Mouse (Mus musculus) kidney, postnatal 25 days (tissue): ENCODE data around the gene B3gat2.

ENCODE experiments used
- DNase-seq, 2 experiments: peaks; one replicate each; pipeline ENCODE4 v3.0.0; 2021; ENCODE audit warnings: mixed read lengths in 2 of 2

The B3gat2 gene

DNA sequence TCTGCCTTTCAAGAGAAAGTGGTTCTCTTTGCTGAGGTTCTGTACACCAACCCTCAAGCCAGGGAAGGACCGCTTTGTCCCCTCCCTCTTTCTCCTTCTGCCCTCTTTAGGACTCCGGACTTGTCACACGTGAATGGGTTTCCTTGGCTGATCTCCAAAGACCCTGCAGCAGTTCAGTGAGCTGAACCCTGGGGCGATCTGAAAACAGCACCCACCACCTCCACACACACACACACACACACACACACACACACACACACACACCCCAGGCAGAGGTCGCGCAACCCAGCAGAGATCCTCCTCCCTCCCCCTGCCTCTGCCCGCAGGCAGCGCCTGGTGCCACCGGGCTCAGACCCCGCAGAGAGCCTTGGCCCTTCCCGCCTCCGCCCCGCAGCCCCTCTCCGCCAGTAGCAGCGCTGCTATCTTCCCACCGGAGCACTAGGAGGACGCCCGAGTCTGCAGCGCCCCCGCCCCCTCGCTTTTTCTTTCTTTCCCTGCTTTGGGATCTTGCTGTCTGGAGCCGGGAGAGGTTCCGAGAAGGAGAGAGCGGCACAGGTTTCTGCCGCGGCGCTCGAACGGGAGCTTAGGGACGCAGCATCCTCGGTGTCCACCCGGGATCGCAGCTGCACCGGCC, at the start of gene B3gat2:
Gene B3gat2, plus strand, starts transcription at position 252 of the 634 bp plus-strand sequence.
- peak; percentile 88 to 94 for DNase-seq

DNA sequence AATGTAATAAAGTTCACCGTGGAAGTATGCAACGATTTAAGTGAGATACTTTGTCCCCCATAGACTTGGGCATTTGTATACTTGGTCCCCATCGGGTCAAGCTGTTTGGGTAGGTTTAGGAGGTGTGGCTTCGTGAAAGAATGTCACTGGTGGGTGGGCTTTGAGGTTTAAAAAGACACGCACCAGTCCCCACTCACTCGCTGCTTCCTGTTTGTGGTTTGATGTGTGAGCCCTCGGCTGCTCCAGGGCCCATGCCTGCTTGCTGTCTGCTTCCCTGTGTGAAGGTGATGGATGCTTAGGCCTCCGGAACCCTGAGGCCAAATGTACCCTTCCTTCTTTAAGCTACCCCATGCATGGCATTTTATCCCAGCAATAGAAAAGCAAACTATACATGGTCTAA, 41.2 kb upstream of the B3gat2 start:
- no peak for DNase-seq

- no peak for DNase-seq
Measured at GRCm38 (mm10) chr1:23721036-23721435, 40.5 kb upstream of the B3gat2 start.

DNA sequence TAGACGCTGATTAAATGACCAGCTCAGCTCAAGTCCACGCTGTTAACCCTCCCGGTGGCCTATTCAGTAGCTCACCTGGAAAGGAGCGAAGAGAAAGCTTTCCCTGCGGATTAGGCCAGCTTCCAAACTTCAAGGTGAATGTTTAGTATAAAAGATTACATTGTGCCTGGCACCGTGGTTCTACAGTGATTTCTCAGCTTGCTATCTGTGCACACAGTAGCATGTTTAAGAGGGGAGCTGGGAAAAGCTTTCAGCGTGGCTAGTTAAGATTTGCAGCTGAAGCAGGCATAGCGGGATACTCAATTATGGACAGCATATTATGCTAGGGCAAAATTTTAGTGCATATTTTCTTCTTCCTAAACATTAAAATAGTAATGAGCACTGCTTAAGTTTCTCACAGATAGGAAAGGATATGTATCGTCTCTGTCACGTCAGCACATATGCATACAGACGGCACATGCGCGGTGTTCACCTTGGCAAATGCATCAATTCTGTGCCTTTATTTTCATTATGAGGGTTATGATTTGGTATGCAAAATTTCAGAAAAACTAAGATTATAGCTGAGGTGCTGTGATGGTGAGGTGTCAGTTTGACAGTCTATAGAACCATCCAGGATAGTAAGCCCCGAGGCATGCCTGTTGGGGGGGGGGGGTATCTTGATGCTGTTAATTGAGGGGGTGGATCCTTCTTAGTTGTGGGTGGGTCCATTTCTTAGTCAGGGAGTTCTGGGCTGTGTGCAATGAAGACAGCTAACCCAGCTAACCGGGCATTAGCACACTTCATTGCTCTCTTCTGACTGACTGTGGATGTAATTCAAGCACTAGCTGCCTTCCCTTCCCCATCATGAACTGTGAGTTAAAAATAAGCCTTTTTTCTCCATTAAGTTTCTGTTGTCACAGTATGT, 38.8 kb upstream of the B3gat2 start:
- no peak for DNase-seq

DNA sequence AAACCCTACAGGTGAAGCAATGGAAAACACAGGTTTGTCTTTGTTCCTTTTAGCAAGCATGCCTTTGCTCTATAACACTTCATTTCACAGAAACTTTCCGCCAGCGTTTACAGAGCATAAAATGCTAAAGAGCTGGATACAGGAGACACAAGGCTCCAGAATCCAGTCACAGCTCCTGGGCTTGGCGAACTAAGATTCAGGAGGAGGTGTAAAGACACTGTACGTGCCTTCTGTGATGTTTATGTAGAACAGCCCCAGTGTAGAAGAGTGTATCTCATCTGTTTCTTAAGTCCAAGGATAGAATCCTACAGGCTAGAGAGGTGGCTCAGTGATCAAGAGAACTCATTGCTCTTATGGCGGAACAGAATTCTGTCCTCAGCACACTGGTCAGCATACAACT, 30.2 kb upstream of the B3gat2 start:
- no peak for DNase-seq

GRCm38 (mm10) chr1:23750864-23751532, 10.6 kb upstream of the B3gat2 start:
- no peak for DNase-seq

DNA sequence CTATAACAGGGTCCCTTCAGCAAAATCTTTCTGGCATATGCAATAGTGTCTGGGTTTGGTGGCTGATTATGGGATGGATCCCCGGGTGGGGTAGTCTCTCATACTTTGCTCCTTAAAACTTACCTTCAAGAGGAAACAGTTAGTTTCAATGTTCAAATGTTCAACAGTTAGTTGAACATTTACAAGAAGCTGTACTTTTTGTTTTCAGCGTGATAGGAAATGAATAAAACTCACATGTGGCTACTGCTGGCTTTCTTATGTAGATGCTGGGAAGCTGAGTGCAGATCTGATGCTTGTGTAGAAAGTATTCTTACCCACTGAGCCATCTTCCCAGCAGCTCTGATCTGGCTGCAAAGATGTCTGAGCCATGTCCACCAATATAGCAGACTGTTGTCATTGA, 8.5 kb upstream of the B3gat2 start:
- DNase-seq = no peak

GRCm38 (mm10) chr1:23753591-23753990, 8.0 kb upstream of the B3gat2 start:
- peak in 1 of 2 experiments; percentile 30 for DNase-seq

DNA sequence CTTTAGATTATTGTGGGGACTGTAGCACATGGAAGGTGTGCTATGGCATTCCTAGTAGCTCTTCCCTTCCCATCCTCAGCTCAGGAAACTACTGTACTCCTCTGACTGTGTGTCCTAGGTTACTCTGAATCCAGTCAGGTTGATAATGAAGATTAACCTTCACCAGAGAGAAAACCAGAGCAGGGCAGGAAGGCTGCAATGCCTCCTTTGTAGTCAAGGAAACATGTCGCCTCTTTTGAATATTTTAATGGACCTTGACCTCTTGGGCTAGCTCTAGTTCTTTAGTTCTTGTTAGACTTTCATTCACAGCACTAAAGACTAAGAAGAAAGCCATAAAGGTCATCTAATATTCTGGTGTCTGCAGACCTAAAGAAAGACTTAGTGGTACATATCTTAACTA, 7.2 kb upstream of the B3gat2 start:
- peak in 1 of 2 experiments; percentile 56 for DNase-seq

GRCm38 (mm10) chr1:23754967-23755366, 6.6 kb upstream of the B3gat2 start:
- DNase-seq = peak; percentile 56 to 68

DNA sequence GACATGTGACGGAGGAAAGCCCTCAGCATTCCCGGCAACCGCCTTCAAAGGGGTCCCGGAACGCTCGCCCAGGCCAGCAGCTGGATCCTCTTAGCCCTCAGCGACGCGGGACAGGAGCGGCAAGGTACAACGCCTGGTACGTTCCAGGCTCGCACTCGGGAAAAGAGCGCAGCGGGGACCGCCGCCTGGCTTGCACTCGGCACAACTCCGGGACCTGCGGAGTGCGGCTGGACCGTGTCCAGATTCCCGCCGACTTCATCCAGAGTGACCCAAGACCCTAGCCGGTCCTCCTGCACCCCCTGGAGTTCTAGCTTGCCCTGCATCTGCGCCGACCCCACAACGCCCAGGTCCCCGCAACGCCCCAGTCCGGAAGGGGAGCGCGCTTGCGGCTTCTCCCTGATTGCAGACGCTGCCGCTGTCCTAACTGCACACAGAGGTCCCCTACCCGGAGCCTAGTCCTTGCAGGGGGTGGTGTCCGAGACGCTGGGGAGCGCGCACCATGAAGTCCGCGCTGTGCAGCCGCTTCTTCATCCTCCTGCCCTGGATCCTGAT, 659 bp downstream of the B3gat2 start:
- peak; percentile 61 to 74 for DNase-seq

DNA sequence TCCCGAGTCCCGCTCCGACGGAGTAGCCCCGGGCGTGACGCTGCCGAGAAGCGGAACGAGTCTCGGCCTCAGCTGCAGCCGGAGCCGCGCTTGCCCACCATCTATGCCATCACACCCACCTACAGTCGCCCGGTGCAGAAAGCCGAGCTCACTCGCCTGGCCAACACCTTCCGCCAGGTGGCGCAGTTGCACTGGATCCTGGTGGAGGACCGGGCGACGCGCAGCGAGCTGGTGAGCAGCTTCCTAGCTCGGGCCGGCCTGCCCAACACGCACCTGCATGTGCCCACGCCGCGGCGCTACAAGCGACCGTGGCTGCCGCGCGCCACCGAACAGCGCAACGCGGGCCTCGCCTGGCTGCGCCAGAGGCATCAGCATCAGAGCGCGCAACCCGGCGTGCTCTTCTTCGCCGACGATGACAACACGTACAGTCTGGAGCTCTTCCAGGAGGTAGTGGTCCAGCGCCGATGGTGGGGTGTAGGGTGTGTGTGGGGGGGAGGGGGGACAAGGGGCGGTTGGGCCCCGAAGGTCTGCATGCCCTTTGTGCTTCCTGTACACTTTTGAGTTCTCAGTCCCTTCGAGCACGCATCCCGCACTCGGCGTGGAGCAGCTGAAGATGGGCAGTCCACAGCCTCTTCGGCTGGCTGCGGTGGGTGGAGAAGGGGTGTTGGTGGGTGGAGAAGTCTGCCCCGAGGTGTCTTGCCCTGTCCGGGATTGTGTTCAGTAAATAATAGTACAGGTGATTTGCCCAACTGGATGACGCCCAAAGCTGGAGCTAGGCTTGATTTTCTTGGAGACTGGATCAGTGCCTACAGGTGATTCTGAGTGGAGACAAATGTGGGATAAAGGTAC, 1.5 kb downstream of the B3gat2 start:
- peak; percentile 94 to 95 for DNase-seq

- DNase-seq = peak; percentile 70
Measured at GRCm38 (mm10) chr1:23763726-23764125, 2.2 kb downstream of the B3gat2 start.

- DNase-seq = no peak
Measured at GRCm38 (mm10) chr1:23764710-23765109, 3.2 kb downstream of the B3gat2 start.

GRCm38 (mm10) chr1:23773039-23773438, 11.5 kb downstream of the B3gat2 start:
- no peak for DNase-seq

DNA sequence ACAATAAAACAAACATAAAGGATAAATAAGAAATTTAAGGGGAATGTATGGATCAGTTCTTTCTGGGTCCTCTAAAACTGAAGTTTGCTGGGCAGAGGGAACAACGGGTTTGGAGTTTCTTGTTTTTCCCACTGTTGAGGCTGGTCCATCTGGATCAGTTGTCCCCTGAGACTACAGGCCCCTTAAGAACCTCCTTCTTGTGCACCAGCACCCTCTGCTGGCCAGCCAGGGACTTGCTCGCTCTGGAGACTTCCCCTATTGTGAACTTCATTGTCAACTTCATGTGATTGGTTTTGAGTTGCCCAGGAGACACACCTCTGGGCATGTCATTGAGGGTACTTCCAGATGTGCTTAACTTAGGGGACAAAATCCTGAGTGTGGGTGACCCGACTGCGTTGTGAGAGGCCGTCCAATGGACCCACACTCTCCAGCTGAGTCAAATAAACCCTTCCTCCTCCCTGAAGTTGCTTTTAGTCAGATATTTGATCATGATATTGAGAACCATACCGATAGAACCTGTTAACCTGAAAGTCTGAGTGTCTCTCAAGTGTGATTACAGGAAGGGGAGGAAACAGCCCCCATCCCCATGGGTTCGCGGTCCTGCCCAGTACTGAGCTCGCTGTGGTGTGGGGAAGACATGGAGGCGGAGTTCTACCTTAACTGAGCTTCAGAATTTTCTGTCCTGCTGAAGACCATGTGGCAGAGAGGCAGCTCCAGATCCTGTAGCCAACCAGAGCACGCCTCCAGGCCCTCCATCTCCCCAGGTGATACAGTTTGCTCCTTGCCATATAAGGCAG, 31.4 kb downstream of the B3gat2 start:
- peak; percentile 77 to 79 for DNase-seq

DNA sequence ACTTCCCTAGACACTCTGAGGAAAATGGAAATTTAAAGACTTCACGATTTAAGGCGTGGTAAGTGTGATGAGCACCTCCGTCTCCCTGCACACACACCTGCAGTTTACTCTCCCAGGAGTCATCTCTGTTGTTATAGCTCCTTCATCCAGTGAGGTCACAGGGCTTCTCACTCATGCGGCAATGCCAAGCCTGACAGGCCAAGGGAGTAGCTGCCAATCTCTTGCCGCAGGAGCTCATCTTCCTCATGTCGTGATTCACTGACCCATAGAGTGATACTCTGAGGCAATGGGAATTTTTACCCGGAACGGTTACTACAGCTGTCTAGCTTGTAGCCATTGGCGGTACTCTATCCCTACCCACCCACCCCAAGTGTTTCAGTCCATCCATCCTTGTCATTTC, 36.8 kb downstream of the B3gat2 start:
- DNase-seq = peak; percentile 55 to 77

GRCm38 (mm10) chr1:23821615-23822014, 60.1 kb downstream of the B3gat2 start:
- DNase-seq = no peak

GRCm38 (mm10) chr1:23826887-23827758, 65.6 kb downstream of the B3gat2 start:
- DNase-seq = peak; percentile 50 to 73

GRCm38 (mm10) chr1:23834246-23834645, 72.7 kb downstream of the B3gat2 start:
- DNase-seq = no peak
